Mouse (Mus musculus): ENCODE data around the gene Dcst2.

DNA sequence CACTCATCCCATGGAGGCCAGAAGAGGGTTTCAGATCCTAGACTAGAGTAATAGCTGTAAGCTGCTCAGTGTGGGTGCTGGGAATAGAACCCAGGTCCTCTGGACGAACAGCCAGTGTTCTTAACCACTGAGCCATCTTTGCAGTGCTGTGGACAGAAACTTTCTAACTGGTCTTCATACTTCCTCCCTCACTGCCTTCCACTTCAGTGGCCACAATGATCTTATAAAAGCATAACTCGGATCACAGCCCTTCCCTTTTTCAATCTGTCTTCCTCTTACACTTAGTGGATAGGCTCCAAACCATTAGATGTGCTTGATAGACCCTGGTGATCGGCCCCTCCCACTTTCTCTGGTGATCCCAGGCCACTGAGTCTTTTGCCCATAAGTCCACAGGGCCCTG is 1.5 kb upstream of the Dcst2 start:
- TF ChIP-seq CTCF (IDR thresholded peaks at IDR 0.05; ENCODE audit: borderline replicate concordance, insufficient read depth, low read length) (no peak), POLR2A (IDR thresholded peaks at IDR 0.05; ENCODE audit: low read depth, low read length) (no peak)
